Mouse (Mus musculus) neural tube, embryonic 13.5 days (tissue): Measurements from ENCODE around the gene Aim2. TPM values are rescaled to one million over a fixed set of nuclear protein-coding genes. Genes with fewer than 3 reads are reported as not detected.
"Not testable (repeated sequence)": the region's sequence is repeated elsewhere in the genome, so short reads cannot be mapped to it uniquely, and the experiment has no call there.

ENCODE experiments used
- ATAC-seq: fragments of 200-750 bp; cut with Nextera tagmentation; 2 replicates; pipeline ENCODE4 v1.8.0; 2017; ENCODE audit warnings: low read depth, mild to moderate bottlenecking, moderate TSS enrichment, moderate library complexity
- H3K27ac ChIP-seq: fragments of 300-500 bp; sonication (generic); replicated peaks from 2 replicates; pipeline ENCODE4 v1.5.1; 2015; ENCODE audit warnings: moderate library complexity, mild to moderate bottlenecking, inconsistent platforms
- H3K27me3 ChIP-seq: fragments of 300-500 bp; sonication (generic); 2 replicates; pipeline ENCODE4 v1.6.1; 2015; ENCODE audit warnings: mild to moderate bottlenecking, inconsistent platforms
- H3K36me3 ChIP-seq: fragments of 300-500 bp; sonication (generic); 2 replicates; pipeline ENCODE4 v1.6.1; 2015; ENCODE audit warnings: mild to moderate bottlenecking, inconsistent platforms
- H3K4me1 ChIP-seq: fragments of 300-500 bp; sonication (generic); replicated peaks from 2 replicates; pipeline ENCODE4 v1.6.1; 2015; ENCODE audit warnings: inconsistent platforms
- H3K4me2 ChIP-seq: fragments of 300-500 bp; sonication (generic); 2 replicates; pipeline ENCODE4 v1.6.1; 2015; ENCODE audit warnings: inconsistent platforms, mild to moderate bottlenecking, moderate library complexity
- H3K4me3 ChIP-seq: fragments of 300-500 bp; sonication (generic); 2 replicates; pipeline ENCODE4 v1.5.1; 2015; ENCODE audit warnings: mild to moderate bottlenecking, inconsistent platforms
- H3K9ac ChIP-seq: fragments of 300-500 bp; sonication (generic); 2 replicates; pipeline ENCODE4 v1.6.1; 2015; ENCODE audit warnings: moderate library complexity, mild to moderate bottlenecking, inconsistent platforms
- H3K9me3 ChIP-seq: fragments of 300-500 bp; sonication (generic); 2 replicates; pipeline ENCODE4 v1.6.1; 2016; ENCODE audit warnings: inconsistent platforms
- WGBS: fragments of 180-500 bp; shearing (Covaris S2); methylation state at CpG from one replicate; pipeline ENCODE4 v1.1.7; 2015; 5-methylcytosine and 5-hydroxymethylcytosine counted together
- polyA plus RNA-seq: library from polyadenylated mRNA; unstranded; fragments of >200 nt; fragmentation: Nextera tagmentation; extraction: Ambion mirVana; gene quantifications from 2 replicates; pipeline ENCODE4 v1.2.1, GENCODE M21; 2015

The Aim2 gene
- polyA plus RNA-seq, 1 experiment from 2014 or later, result 2.3 TPM

- Histone ChIP-seq H3K4me1 (no peaks in the 10 kb centered on the region), H3K4me3 (no peak overlapping the region), H3K27ac (no peak overlapping the region), H3K9me3 (no peaks in the 10 kb centered on the region), H3K4me2 (no peak overlapping the region), H3K27me3 (no peaks in the 10 kb centered on the region), H3K9ac (no peak overlapping the region), H3K36me3 (no peaks in the 10 kb centered on the region)
- 94% methylated on average over 1 of the region's 1 CpGs for WGBS
- no peak for ATAC-seq
These were observed 92.4 kb downstream of the Aim2 start for GRCm38 (mm10) chr1:173443061-173443460.

- no peaks in the 10 kb centered on the region for H3K4me1 ChIP-seq
- no peak overlapping the region for H3K27ac ChIP-seq
- no peaks in the 10 kb centered on the region for H3K36me3 ChIP-seq
- H3K4me2 ChIP-seq, result no peak overlapping the region
- WGBS, result 85% methylated on average over 4 of the region's 4 CpGs
- H3K9ac ChIP-seq, result no peak overlapping the region
- H3K4me3 ChIP-seq, result no peak overlapping the region
- H3K27me3 ChIP-seq, result no peaks in the 10 kb centered on the region
- H3K9me3 ChIP-seq, result no peaks in the 10 kb centered on the region
- ATAC-seq, result no peak
These were observed 96.4 kb downstream of the Aim2 start for GRCm38 (mm10) chr1:173447067-173447466.

GRCm38 (mm10) chr1:173450621-173451020 is 99.9 kb downstream of the Aim2 start:
- no peak overlapping the region for H3K9ac ChIP-seq
- H3K9me3 ChIP-seq, result no peaks in the 10 kb centered on the region
- H3K36me3 ChIP-seq, result no peaks in the 10 kb centered on the region
- H3K4me1 ChIP-seq, result no peaks in the 10 kb centered on the region
- no peak overlapping the region for H3K27ac ChIP-seq
- no peak overlapping the region for H3K4me3 ChIP-seq
- no peaks in the 10 kb centered on the region for H3K27me3 ChIP-seq
- no peak for ATAC-seq
- 88% methylated on average over 4 of the region's 4 CpGs for WGBS
- no peak overlapping the region for H3K4me2 ChIP-seq

GRCm38 (mm10) chr1:173451665-173452064 is 101.0 kb downstream of the Aim2 start:
- Histone ChIP-seq H3K4me2 (no peak overlapping the region), H3K27me3 (no peaks in the 10 kb centered on the region), H3K4me1 (no peaks in the 10 kb centered on the region), H3K9me3 (no peaks in the 10 kb centered on the region), H3K4me3 (no peak overlapping the region), H3K27ac (no peak overlapping the region), H3K36me3 (no peaks in the 10 kb centered on the region), H3K9ac (no peak overlapping the region)
- no peak for ATAC-seq
- 93% methylated on average over 5 of the region's 5 CpGs for WGBS

GRCm38 (mm10) chr1:173456139-173456754 is 105.6 kb downstream of the Aim2 start:
- peak; percentile 69; the same call in 1 of the 2 replicates for ATAC-seq

GRCm38 (mm10) chr1:173456761-173457160 is 106.1 kb downstream of the Aim2 start:
- Histone ChIP-seq H3K4me2 (no peak overlapping the region), H3K4me1 (no peaks in the 10 kb centered on the region), H3K9me3 (no peaks in the 10 kb centered on the region), H3K27me3 (no peaks in the 10 kb centered on the region), H3K36me3 (no peaks in the 10 kb centered on the region), H3K4me3 (no peak overlapping the region), H3K9ac (no peak overlapping the region), H3K27ac (no peak overlapping the region)
- ATAC-seq, result no peak
- 95% methylated on average over 5 of the region's 5 CpGs for WGBS

More at GRCm38 (mm10) chr1:173456139-173456754, 105.6 kb downstream of the Aim2 start:
- 57% methylated on average over 7 of the region's 7 CpGs for WGBS
- Histone ChIP-seq H3K36me3 (no peaks in the 10 kb centered on the region), H3K9me3 (no peaks in the 10 kb centered on the region), H3K4me3 (no peak overlapping the region), H3K4me1 (no peaks in the 10 kb centered on the region), H3K4me2 (no peak overlapping the region), H3K27ac (no peak overlapping the region), H3K9ac (no peak overlapping the region), H3K27me3 (no peaks in the 10 kb centered on the region)

GRCm38 (mm10) chr1:173480399-173481181 is 129.9 kb downstream of the Aim2 start:
- not testable (repeated sequence) for H3K27ac ChIP-seq, H3K27me3 ChIP-seq, H3K9me3 ChIP-seq, H3K4me1 ChIP-seq, ATAC-seq, H3K9ac ChIP-seq, H3K36me3 ChIP-seq, H3K4me3 ChIP-seq, H3K4me2 ChIP-seq
- WGBS, result 85% methylated on average over 5 of the region's 5 CpGs

- 81% methylated on average over 3 of the region's 3 CpGs for WGBS
- not testable (repeated sequence) for H3K9me3 ChIP-seq, H3K4me1 ChIP-seq, H3K27ac ChIP-seq, H3K27me3 ChIP-seq, H3K36me3 ChIP-seq, ATAC-seq, H3K4me2 ChIP-seq, H3K4me3 ChIP-seq, H3K9ac ChIP-seq
These were observed 130.5 kb downstream of the Aim2 start for GRCm38 (mm10) chr1:173481182-173481574.

GRCm38 (mm10) chr1:173490812-173491480 is 140.3 kb downstream of the Aim2 start, which contains the start of gene Ifi206:
Ifi206 (minus strand) TSS chr1:173491041.
- ATAC-seq, H3K4me3 ChIP-seq, H3K27me3 ChIP-seq, H3K36me3 ChIP-seq, H3K9me3 ChIP-seq, H3K4me1 ChIP-seq, H3K9ac ChIP-seq, H3K27ac ChIP-seq, H3K4me2 ChIP-seq: not testable (repeated sequence)
- WGBS, result 82% methylated on average over 3 of the region's 3 CpGs

GRCm38 (mm10) chr1:173491483-173491882 is 140.8 kb downstream of the Aim2 start:
- H3K27ac ChIP-seq, H3K36me3 ChIP-seq, H3K4me2 ChIP-seq, ATAC-seq, H3K4me3 ChIP-seq, H3K9ac ChIP-seq, H3K27me3 ChIP-seq, H3K9me3 ChIP-seq, H3K4me1 ChIP-seq: not testable (repeated sequence)

- H3K4me3 ChIP-seq, H3K9me3 ChIP-seq, H3K4me2 ChIP-seq, H3K27ac ChIP-seq, H3K4me1 ChIP-seq, ATAC-seq, H3K27me3 ChIP-seq, H3K9ac ChIP-seq, H3K36me3 ChIP-seq: not testable (repeated sequence)
- WGBS, result 94% methylated on average over 2 of the region's 2 CpGs
These were observed 159.9 kb downstream of the Aim2 start for GRCm38 (mm10) chr1:173510595-173510994.
